Mouse (Mus musculus) monocyte, adult 5-6 weeks (primary cell): Measurements from ENCODE around the gene Tgm5. TPM values are rescaled to one million over a fixed set of nuclear protein-coding genes. Genes with fewer than 3 reads are reported as not detected.
"Not testable (repeated sequence)": the region's sequence is repeated elsewhere in the genome, so short reads cannot be mapped to it uniquely, and the experiment has no call there.

Source experiments
- ATAC-seq: fragments of 153-309, 156-312 bp; replicated peaks from 2 replicates; pipeline ENCODE4 v1.8.0; 2017; ENCODE audit warnings: mild to moderate bottlenecking; ENCODE audit not compliant: low TSS enrichment, insufficient number of reproducible peaks, severe bottlenecking, poor library complexity, low FRiP score
- total RNA-seq: library from RNA; stranded (forward); fragments of 200-1000, 200-491, 200-594 nt; gene quantifications from 3 replicates; pipeline ENCODE4 v1.2.3, GENCODE M21; 2017

The Tgm5 gene
- total RNA-seq, 1 experiment from 2014 or later = not detected

GRCm38 (mm10) chr2:120996607-120997006 is 89.0 kb downstream of the Tgm5 start:
- not testable (repeated sequence) for ATAC-seq

Other genes starting within 250 kb of the Tgm5 start
- gene Cdan1, start 235.7 kb downstream of the Tgm5 start, total RNA-seq = 10.2 to 23.4 TPM (median 12.2 TPM) in 3 replicates
- 2.9 to 5.5 TPM (median 3.6 TPM) in 3 replicates for gene Ttbk2, start 235.2 kb downstream of the Tgm5 start, total RNA-seq
- gene Ubr1, start 115.1 kb downstream of the Tgm5 start, total RNA-seq = 32.3 to 53.2 TPM (median 47.1 TPM) in 3 replicates
- gene Tmem62, start 108.8 kb downstream of the Tgm5 start, total RNA-seq = 16.0 to 46.7 TPM (median 32.7 TPM) in 3 replicates
- gene Ccndbp1, start 77.4 kb downstream of the Tgm5 start, total RNA-seq = 110 to 130 TPM (median 125 TPM) in 3 replicates
- 0.87 to 2.1 TPM (median 2.0 TPM) in 3 replicates for gene Epb42, start 48.8 kb downstream of the Tgm5 start, total RNA-seq
- not detected in 3 replicates for gene Tgm7, start 24.0 kb upstream of the Tgm5 start, total RNA-seq
- 6.5 to 11.1 TPM (median 8.5 TPM) in 3 replicates for gene Adal, start 54.6 kb upstream of the Tgm5 start, total RNA-seq
- gene Lcmt2, start 54.8 kb upstream of the Tgm5 start, total RNA-seq = 5.1 to 10.4 TPM (median 6.0 TPM) in 3 replicates
- gene Tubgcp4, start 84.8 kb upstream of the Tgm5 start, total RNA-seq = 40.1 to 81.9 TPM (median 46.5 TPM) in 3 replicates
- gene Zscan29, start 85.3 kb upstream of the Tgm5 start, total RNA-seq = 25.3 to 41.6 TPM (median 34.1 TPM) in 3 replicates
- gene Trp53bp1, start 185.6 kb upstream of the Tgm5 start, total RNA-seq = 15.8 to 38.3 TPM (median 16.2 TPM) in 3 replicates
- gene Map1a, start 203.8 kb upstream of the Tgm5 start, total RNA-seq = 0.10 TPM in 1 of 3 replicates, not detected in the others